Mouse (Mus musculus): ENCODE data around the gene Cdc5l. TPM values are rescaled to one million over a fixed set of nuclear protein-coding genes. Genes with fewer than 3 reads are reported as not detected.
"Not testable (repeated sequence)": the region's sequence is repeated elsewhere in the genome, so short reads cannot be mapped to it uniquely, and the experiment has no call there.

Cdc5l gene
- polyA plus RNA-seq, 1 experiment from 2014 or later = 63.1 TPM

GRCm38 (mm10) chr17:45456260-45457152 lies 23.0 kb upstream of the Cdc5l start:
- H3K27ac ChIP-seq = no peak overlapping the region
- no peaks in the 10 kb centered on the region for H3K36me3 ChIP-seq (ENCODE audit: inconsistent target)
- no peak overlapping the region for H3K4me3 ChIP-seq (ENCODE audit: inconsistent target)
- 91% methylated on average over 13 of the region's 13 CpGs for WGBS (ENCODE audit: missing documents)
- no peaks in the 10 kb centered on the region for H3K79me2 ChIP-seq (ENCODE audit: inconsistent target)

- 77% methylated on average over 7 of the region's 9 CpGs for WGBS (ENCODE audit: missing documents)
- H3K79me2 ChIP-seq (ENCODE audit: inconsistent target); H3K4me3 ChIP-seq (ENCODE audit: inconsistent target); H3K36me3 ChIP-seq (ENCODE audit: inconsistent target); H3K27ac ChIP-seq: not testable (repeated sequence)
Measured at GRCm38 (mm10) chr17:45455783-45456182, 22.2 kb upstream of the Cdc5l start.

GRCm38 (mm10) chr17:45454794-45455193 lies 21.3 kb upstream of the Cdc5l start:
- WGBS (ENCODE audit: missing documents) = 91% methylated on average over 2 of the region's 2 CpGs
- Histone ChIP-seq H3K79me2 (ENCODE audit: inconsistent target) (no peaks in the 10 kb centered on the region), H3K27ac (no peak overlapping the region), H3K4me3 (ENCODE audit: inconsistent target) (no peak overlapping the region), H3K36me3 (ENCODE audit: inconsistent target) (no peaks in the 10 kb centered on the region)

- Histone ChIP-seq H3K79me2 (ENCODE audit: inconsistent target) (no peaks in the 10 kb centered on the region), H3K36me3 (ENCODE audit: inconsistent target) (no peaks in the 10 kb centered on the region), H3K4me3 (ENCODE audit: inconsistent target) (no peak overlapping the region), H3K27ac (no peak overlapping the region)
- WGBS (ENCODE audit: missing documents) = 92% methylated on average over 1 of the region's 1 CpGs
Measured at GRCm38 (mm10) chr17:45452271-45452670, 18.7 kb upstream of the Cdc5l start.

GRCm38 (mm10) chr17:45450153-45450552 lies 16.6 kb upstream of the Cdc5l start:
- Histone ChIP-seq H3K27ac (no peak overlapping the region), H3K36me3 (ENCODE audit: inconsistent target) (no peaks in the 10 kb centered on the region), H3K79me2 (ENCODE audit: inconsistent target) (no peaks in the 10 kb centered on the region), H3K4me3 (ENCODE audit: inconsistent target) (no peak overlapping the region)
- WGBS (ENCODE audit: missing documents) = 76% methylated on average over 6 of the region's 6 CpGs

GRCm38 (mm10) chr17:45449586-45449985 lies 16.0 kb upstream of the Cdc5l start:
- H3K27ac ChIP-seq = no peak overlapping the region
- 94% methylated on average over 5 of the region's 8 CpGs for WGBS (ENCODE audit: missing documents)
- H3K79me2 ChIP-seq (ENCODE audit: inconsistent target) = no peaks in the 10 kb centered on the region
- H3K4me3 ChIP-seq (ENCODE audit: inconsistent target) = no peak overlapping the region
- H3K36me3 ChIP-seq (ENCODE audit: inconsistent target) = no peaks in the 10 kb centered on the region

- H3K36me3 ChIP-seq (ENCODE audit: inconsistent target) = no peaks in the 10 kb centered on the region
- H3K4me3 ChIP-seq (ENCODE audit: inconsistent target) = no peak overlapping the region
- no peak overlapping the region for H3K27ac ChIP-seq
- H3K79me2 ChIP-seq (ENCODE audit: inconsistent target) = no peaks in the 10 kb centered on the region
- WGBS (ENCODE audit: missing documents) = 92% methylated on average over 2 of the region's 2 CpGs
Measured at GRCm38 (mm10) chr17:45447063-45447462, 13.5 kb upstream of the Cdc5l start.

- Histone ChIP-seq H3K36me3 (ENCODE audit: inconsistent target) (no peaks in the 10 kb centered on the region), H3K4me3 (ENCODE audit: inconsistent target) (no peak overlapping the region), H3K27ac (no peak overlapping the region), H3K79me2 (ENCODE audit: inconsistent target) (no peaks in the 10 kb centered on the region)
- 41% methylated on average over 4 of the region's 4 CpGs for WGBS (ENCODE audit: missing documents)
Measured at GRCm38 (mm10) chr17:45445923-45446322, 12.4 kb upstream of the Cdc5l start.

- peak overlapping the region; percentile 84 for H3K4me3 ChIP-seq (ENCODE audit: inconsistent target)
- H3K36me3 ChIP-seq (ENCODE audit: inconsistent target) = no peaks in the 10 kb centered on the region
- peaks cover 38% of the 10 kb centered on the region for H3K79me2 ChIP-seq (ENCODE audit: inconsistent target)
- 4% methylated on average over 12 of the region's 12 CpGs for WGBS (ENCODE audit: missing documents)
- peak overlapping the region; percentile 78; the same call in 1 of the 2 replicates for H3K27ac ChIP-seq
Measured at GRCm38 (mm10) chr17:45434262-45434590, 689 bp upstream of the Cdc5l start.

GRCm38 (mm10) chr17:45432706-45433398 lies 685 bp downstream of the Cdc5l start:
- 1% methylated on average over 60 of the region's 62 CpGs for WGBS (ENCODE audit: missing documents)
- peak overlapping the region; percentile 84 for H3K4me3 ChIP-seq (ENCODE audit: inconsistent target)
- peak overlapping the region; percentile 78 for H3K27ac ChIP-seq
- H3K36me3 ChIP-seq (ENCODE audit: inconsistent target) = no peaks in the 10 kb centered on the region
- peaks cover 52% of the 10 kb centered on the region for H3K79me2 ChIP-seq (ENCODE audit: inconsistent target)

GRCm38 (mm10) chr17:45432007-45432406 lies 1.5 kb downstream of the Cdc5l start:
- peak overlapping the region; percentile 84 for H3K4me3 ChIP-seq (ENCODE audit: inconsistent target)
- no peak overlapping the region for H3K27ac ChIP-seq
- H3K36me3 ChIP-seq (ENCODE audit: inconsistent target) = 0 out of 2 replicates have a peak, but pooled peaks cover 4% of the 10 kb centered on the region
- peaks cover 60% of the 10 kb centered on the region for H3K79me2 ChIP-seq (ENCODE audit: inconsistent target)
- WGBS (ENCODE audit: missing documents) = 72% methylated on average over 3 of the region's 3 CpGs

GRCm38 (mm10) chr17:45417387-45417786 lies 16.1 kb downstream of the Cdc5l start:
- no peak overlapping the region for H3K27ac ChIP-seq
- peaks cover 76% of the 10 kb centered on the region for H3K36me3 ChIP-seq (ENCODE audit: inconsistent target)
- H3K79me2 ChIP-seq (ENCODE audit: inconsistent target) = no peaks in the 10 kb centered on the region; the same call in 1 of the 2 replicates
- no peak overlapping the region for H3K4me3 ChIP-seq (ENCODE audit: inconsistent target)
- WGBS (ENCODE audit: missing documents) = 92% methylated on average over 2 of the region's 2 CpGs

- peaks cover 88% of the 10 kb centered on the region for H3K36me3 ChIP-seq (ENCODE audit: inconsistent target)
- H3K27ac ChIP-seq; H3K4me3 ChIP-seq (ENCODE audit: inconsistent target); H3K79me2 ChIP-seq (ENCODE audit: inconsistent target): not testable (repeated sequence)
- 86% methylated on average over 1 of the region's 2 CpGs for WGBS (ENCODE audit: missing documents)
Measured at GRCm38 (mm10) chr17:45411617-45412016, 21.9 kb downstream of the Cdc5l start.

GRCm38 (mm10) chr17:45408719-45409118 lies 24.8 kb downstream of the Cdc5l start:
- Histone ChIP-seq H3K36me3 (ENCODE audit: inconsistent target) (peaks cover 76% of the 10 kb centered on the region), H3K79me2 (ENCODE audit: inconsistent target) (no peaks in the 10 kb centered on the region), H3K4me3 (ENCODE audit: inconsistent target) (no peak overlapping the region), H3K27ac (no peak overlapping the region)
- 100% methylated on average over 2 of the region's 2 CpGs for WGBS (ENCODE audit: missing documents)

GRCm38 (mm10) chr17:45406281-45406680 lies 27.3 kb downstream of the Cdc5l start:
- Histone ChIP-seq H3K4me3 (ENCODE audit: inconsistent target) (no peak overlapping the region), H3K27ac (no peak overlapping the region), H3K36me3 (ENCODE audit: inconsistent target) (peaks cover 57% of the 10 kb centered on the region), H3K79me2 (ENCODE audit: inconsistent target) (peaks cover 4% of the 10 kb centered on the region; the same call in 1 of the 2 replicates)
- 93% methylated on average over 7 of the region's 10 CpGs for WGBS (ENCODE audit: missing documents)
